Mouse (Mus musculus) heart, postnatal 0 days (tissue): ENCODE data around the gene Tcf3. TPM values are rescaled to one million over a fixed set of nuclear protein-coding genes. Genes with fewer than 3 reads are reported as not detected.
A peak's percentile ranks its signal among the peaks of the same experiment; 100 is the strongest.

ENCODE experiments used
- ATAC-seq: fragments of 200-750 bp; cut with Nextera tagmentation; 2 replicates; pipeline ENCODE4 v1.8.0; 2017; ENCODE audit warnings: low read depth, moderate number of reproducible peaks, moderate library complexity; ENCODE audit not compliant: insufficient read depth
- DNase-seq: peaks from one replicate; pipeline ENCODE4 v3.0.0-alpha.2; 2016; ENCODE audit warnings: low spot score
- H3K27ac ChIP-seq: fragments of 300-500 bp; sonication (generic); 2 replicates; pipeline ENCODE4 v1.5.1; 2014; ENCODE audit warnings: low read depth, mild to moderate bottlenecking
- H3K27me3 ChIP-seq: fragments of 300-500 bp; sonication (generic); 2 replicates; pipeline ENCODE4 v1.6.1; 2014; ENCODE audit warnings: low read length, mixed read lengths; ENCODE audit not compliant: control insufficient read depth, insufficient read depth
- H3K36me3 ChIP-seq: fragments of 300-500 bp; sonication (generic); replicated peaks from 2 replicates; pipeline ENCODE4 v1.6.1; 2014; ENCODE audit warnings: low read length, mixed read lengths; ENCODE audit not compliant: control insufficient read depth, insufficient read depth
- H3K4me1 ChIP-seq: fragments of 300-500 bp; sonication (generic); 2 replicates; pipeline ENCODE4 v1.6.1; 2014; ENCODE audit warnings: antibody characterized with exemption; ENCODE audit not compliant: control insufficient read depth, insufficient read depth
- H3K4me2 ChIP-seq: fragments of 300-500 bp; sonication (generic); 2 replicates; pipeline ENCODE4 v1.6.1; 2014; ENCODE audit warnings: low read depth, mild to moderate bottlenecking, low read length, moderate library complexity
- H3K4me3 ChIP-seq: fragments of 300-500 bp; sonication (generic); 2 replicates; pipeline ENCODE4 v1.5.1; 2014; ENCODE audit warnings: low read depth, low read length
- H3K9ac ChIP-seq: fragments of 300-500 bp; sonication (generic); replicated peaks from 2 replicates; pipeline ENCODE4 v1.6.1; 2014; ENCODE audit warnings: low read depth, low read length, mixed read lengths
- H3K9me3 ChIP-seq: fragments of 300-500 bp; sonication (generic); replicated peaks from 2 replicates; pipeline ENCODE4 v1.6.1; 2016; ENCODE audit warnings: low read length; ENCODE audit not compliant: control insufficient read depth
- CTCF ChIP-seq: IDR thresholded peaks from 2 replicates; pipeline ENCODE4 v1.5.1; 2016; ENCODE audit warnings: antibody characterized with exemption, control low read depth, low read depth
- EP300 ChIP-seq: IDR thresholded peaks from 2 replicates; pipeline ENCODE4 v1.6.1; 2016; ENCODE audit warnings: antibody characterized with exemption, low read depth
- WGBS: fragments of 180-500 bp; shearing (Covaris S2); extraction: QIAGEN DNeasy Blood & Tissue Kit; methylation state at CpG from one replicate; pipeline ENCODE4 v1.1.7; 2014; 5-methylcytosine and 5-hydroxymethylcytosine counted together
- polyA plus RNA-seq: library from polyadenylated mRNA; unstranded; fragments of >200 nt; fragmentation: Nextera tagmentation; extraction: Ambion mirVana; gene quantifications from 2 replicates; pipeline ENCODE4 v1.2.1, GENCODE M21; 2015
- total RNA-seq: library from RNA; depleted of rRNA; stranded (reverse); fragments of >200 nt; gene quantifications from 2 replicates; pipeline ENCODE4 v1.2.3, GENCODE M21; 2014; ENCODE audit warnings: low replicate concordance

Gene Tcf3
- total and polyA plus RNA-seq, 2 experiments from 2014 or later, result 20.6 to 77.8 TPM

GRCm38 (mm10) chr10:80383431-80383830 is 50.0 kb downstream of the Tcf3 start:
- WGBS, result 65% methylated on average over 4 of the region's 4 CpGs
- H3K36me3 ChIP-seq, result peaks cover 32% of the 10 kb centered on the region
- no peaks in the 10 kb centered on the region for H3K27me3 ChIP-seq
- H3K9me3 ChIP-seq, result no peaks in the 10 kb centered on the region
- DNase-seq, result no peak
- no peak overlapping the region for H3K4me3 ChIP-seq
- H3K9ac ChIP-seq, result no peak overlapping the region
- H3K4me2 ChIP-seq, result no peak overlapping the region
- no peak overlapping the region for H3K27ac ChIP-seq
- H3K4me1 ChIP-seq, result peaks cover 22% of the 10 kb centered on the region
- TF ChIP-seq EP300 (no peak), CTCF (0 out of 2 replicates have a peak, but pooled peaks have one; percentile 7)
- ATAC-seq, result no peak

GRCm38 (mm10) chr10:80382641-80383365 is 50.6 kb downstream of the Tcf3 start:
- ATAC-seq (no peak), DNase-seq (no peak)
- Histone ChIP-seq H3K4me1 (peaks cover 15% of the 10 kb centered on the region), H3K9me3 (no peaks in the 10 kb centered on the region), H3K27ac (no peak overlapping the region), H3K4me2 (no peak overlapping the region), H3K4me3 (no peak overlapping the region), H3K9ac (no peak overlapping the region), H3K27me3 (no peaks in the 10 kb centered on the region), H3K36me3 (peaks cover 32% of the 10 kb centered on the region)
- no peak for TF ChIP-seq CTCF
- TF ChIP-seq EP300, result no peak
- WGBS, result 85% methylated on average over 7 of the region's 7 CpGs

GRCm38 (mm10) chr10:80377716-80378115 is 55.7 kb downstream of the Tcf3 start:
- H3K27me3 ChIP-seq, result 0 out of 2 replicates have a peak, but pooled peaks cover 5% of the 10 kb centered on the region
- TF ChIP-seq EP300 (no peak), CTCF (peak; percentile 43)
- peaks cover 29% of the 10 kb centered on the region for H3K36me3 ChIP-seq
- ATAC-seq (no peak), DNase-seq (no peak)
- no peak overlapping the region for H3K4me3 ChIP-seq
- no peak overlapping the region for H3K27ac ChIP-seq
- H3K9ac ChIP-seq, result no peak overlapping the region
- WGBS, result 40% methylated on average over 10 of the region's 10 CpGs
- H3K4me2 ChIP-seq, result no peak overlapping the region
- no peaks in the 10 kb centered on the region for H3K9me3 ChIP-seq
- H3K4me1 ChIP-seq, result no peaks in the 10 kb centered on the region

GRCm38 (mm10) chr10:80376160-80376559 is 57.3 kb downstream of the Tcf3 start:
- Histone ChIP-seq H3K27ac (no peak overlapping the region), H3K4me1 (no peaks in the 10 kb centered on the region), H3K4me3 (no peak overlapping the region), H3K9ac (no peak overlapping the region), H3K4me2 (no peak overlapping the region), H3K27me3 (0 out of 2 replicates have a peak, but pooled peaks cover 5% of the 10 kb centered on the region), H3K36me3 (peaks cover 13% of the 10 kb centered on the region), H3K9me3 (no peaks in the 10 kb centered on the region)
- peak; percentile 83 for DNase-seq
- WGBS, result 3% methylated on average over 7 of the region's 7 CpGs
- peak; percentile 64; the same call in 1 of the 2 replicates for ATAC-seq
- TF ChIP-seq CTCF, result peak; percentile 91
- TF ChIP-seq EP300, result no peak

- no peaks in the 10 kb centered on the region for H3K36me3 ChIP-seq
- no peak overlapping the region for H3K27ac ChIP-seq
- no peak overlapping the region for H3K4me2 ChIP-seq
- 0 out of 2 replicates have a peak, but pooled peaks cover 5% of the 10 kb centered on the region for H3K27me3 ChIP-seq
- no peaks in the 10 kb centered on the region for H3K9me3 ChIP-seq
- DNase-seq (no peak), ATAC-seq (no peak; the same call in 1 of the 2 replicates)
- no peak overlapping the region for H3K9ac ChIP-seq
- peak; percentile 62 for TF ChIP-seq CTCF
- no peak for TF ChIP-seq EP300
- no peaks in the 10 kb centered on the region for H3K4me1 ChIP-seq
- WGBS, result 20% methylated on average over 6 of the region's 6 CpGs
- H3K4me3 ChIP-seq, result no peak overlapping the region
Observed at GRCm38 (mm10) chr10:80374063-80374462, 59.4 kb downstream of the Tcf3 start.
